Mouse (Mus musculus) layer of hippocampus, postnatal 25 days (tissue): ENCODE measurements around the gene Atxn2. TPM values are rescaled to one million over a fixed set of nuclear protein-coding genes. Genes with fewer than 3 reads are reported as not detected.
"Not testable (repeated sequence)": the region's sequence is repeated elsewhere in the genome, so short reads cannot be mapped to it uniquely, and the experiment has no call there.

Experiments
- DNase-seq, 2 experiments: peaks; one replicate each; pipeline ENCODE4 v3.0.0; 2022; ENCODE audit warnings: mixed read lengths in 2 of 2, low spot score in 1 of 2; ENCODE audit errors: extremely low spot score in 1 of 2
- total RNA-seq, 2 experiments: library from RNA; stranded (reverse); gene quantifications; 2 replicates each; pipeline ENCODE4 v1.2.3; 2021

The Atxn2 gene
- total RNA-seq, 2 experiments from 2014 or later = 197 to 244 TPM

GRCm38 (mm10) chr5:121710402-121710801 lies 735 bp upstream of the Atxn2 start:
- no peak for DNase-seq

GRCm38 (mm10) chr5:121710851-121711173 lies 325 bp upstream of the Atxn2 start:
- DNase-seq = peak in 1 of 2 experiments; percentile 23

- DNase-seq = no peak
Observed at GRCm38 (mm10) chr5:121711928-121712231, 743 bp downstream of the Atxn2 start.

- DNase-seq = peak; percentile 22 to 27
Observed at GRCm38 (mm10) chr5:121712232-121712933, 1.2 kb downstream of the Atxn2 start.

- no peak for DNase-seq
Observed at GRCm38 (mm10) chr5:121712934-121713538, 1.9 kb downstream of the Atxn2 start.

GRCm38 (mm10) chr5:121714331-121714730 lies 3.2 kb downstream of the Atxn2 start:
- DNase-seq = no peak

GRCm38 (mm10) chr5:121714928-121715327 lies 3.8 kb downstream of the Atxn2 start:
- no peak for DNase-seq

- no peak for DNase-seq
Observed at GRCm38 (mm10) chr5:121718462-121718861, 7.3 kb downstream of the Atxn2 start.

- peak in 1 of 2 experiments; percentile 9 for DNase-seq
Observed at GRCm38 (mm10) chr5:121720888-121721585, 9.9 kb downstream of the Atxn2 start.

GRCm38 (mm10) chr5:121721841-121722240 lies 10.7 kb downstream of the Atxn2 start:
- DNase-seq = no peak

- DNase-seq = no peak
Observed at GRCm38 (mm10) chr5:121724678-121725077, 13.5 kb downstream of the Atxn2 start.

- DNase-seq = no peak
Observed at GRCm38 (mm10) chr5:121730057-121730456, 18.9 kb downstream of the Atxn2 start.

- no peak for DNase-seq
Observed at GRCm38 (mm10) chr5:121736641-121737040, 25.5 kb downstream of the Atxn2 start.

GRCm38 (mm10) chr5:121738162-121738561 lies 27.0 kb downstream of the Atxn2 start:
- DNase-seq = not testable (repeated sequence)

- no peak for DNase-seq
Observed at GRCm38 (mm10) chr5:121738576-121739191, 27.5 kb downstream of the Atxn2 start.

- DNase-seq = no peak
Observed at GRCm38 (mm10) chr5:121740516-121740915, 29.4 kb downstream of the Atxn2 start.

- DNase-seq = no peak
Observed at GRCm38 (mm10) chr5:121742915-121743314, 31.8 kb downstream of the Atxn2 start.

- DNase-seq = not testable (repeated sequence)
Observed at GRCm38 (mm10) chr5:121747884-121748594, 36.9 kb downstream of the Atxn2 start.

GRCm38 (mm10) chr5:121749633-121750032 lies 38.5 kb downstream of the Atxn2 start:
- DNase-seq = no peak

- no peak for DNase-seq
Observed at GRCm38 (mm10) chr5:121757900-121758299, 46.8 kb downstream of the Atxn2 start.

- no peak for DNase-seq
Observed at GRCm38 (mm10) chr5:121758341-121758740, 47.2 kb downstream of the Atxn2 start.
